Comparison of ENCODE assay signal across 9 mouse cellular contexts in the genomic region with DNA sequence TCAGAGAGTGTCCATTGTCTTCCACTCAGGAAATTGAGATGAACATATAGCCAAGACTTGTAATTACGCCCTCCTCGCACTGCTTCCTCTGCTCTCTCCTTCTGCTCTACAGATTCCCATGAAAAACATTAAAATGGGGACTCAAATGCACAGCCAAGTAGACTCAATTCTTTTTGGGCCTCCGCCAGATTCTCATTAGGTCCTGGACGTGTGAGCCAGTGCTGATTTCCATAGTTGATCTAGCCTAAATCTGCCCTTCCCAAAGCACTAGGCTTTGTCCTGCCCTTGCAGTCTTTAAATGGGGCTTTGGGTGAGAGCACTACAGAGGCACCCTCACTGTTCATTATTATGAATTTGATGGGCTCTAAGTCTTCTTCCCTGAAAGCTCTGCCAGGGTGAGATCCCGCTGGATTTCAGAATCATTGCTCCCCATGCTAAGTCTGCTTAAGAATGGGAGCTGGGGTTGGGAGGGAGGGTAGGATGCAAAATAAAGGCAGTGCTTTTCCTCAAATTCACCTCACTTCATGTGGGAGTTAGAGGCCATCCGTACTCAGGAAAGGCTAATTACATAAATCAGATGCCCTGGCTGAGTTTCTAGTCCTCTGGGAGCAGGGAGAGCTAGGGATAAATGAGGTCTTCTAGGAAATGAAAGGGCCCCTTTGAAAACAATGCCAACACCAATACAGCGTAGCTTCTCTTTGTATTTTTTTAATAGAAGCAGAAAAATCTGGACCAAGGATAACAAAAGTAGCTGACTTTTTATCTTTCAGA. TPM values are rescaled to one million over a fixed set of nuclear protein-coding genes. Genes with fewer than 3 reads are reported as not detected.
DNase-seq lines count a peak whose midpoint lies in the region; ATAC-seq and TF ChIP-seq lines count a peak whose summit lies in the region.
"Had no signal": no experiment of that assay in that cellular context is flagged by ENCODE, and none has a peak within 500 bp of the region (broad histone marks: within the 10 kb centered on the region; RNA-seq: fewer than 3 reads in every experiment).

No protein-coding gene starts in this region.

- 0 out of 2 replicates have a peak overlapping the region, but pooled peaks have one; percentile 1 for H3K4me2 ChIP-seq in heart, embryonic 14.5 days (ENCODE audit: low read length)
- H3K4me2 ChIP-seq in stomach, embryonic 15.5 days = no peak overlapping the region
- H3K4me2 ChIP-seq in stomach, postnatal 0 days (replicated peaks; ENCODE audit: low read depth) = no peak overlapping the region
- no peak overlapping the region for H3K4me2 ChIP-seq in kidney, embryonic 15.5 days

- peak overlapping the region in 1 of 2 experiments; percentile 47; a peak in 3 of 4 replicates for H3K27ac ChIP-seq in heart, embryonic 14.5 days (replicated peaks in 1 of 2; ENCODE audit: control insufficient read depth in 1 of 2, insufficient read depth in 1 of 2, low read depth in 2 of 2, low read length in 2 of 2)
- H3K27ac ChIP-seq in heart, adult 2 months = no peak overlapping the region; the same call in 1 of the 2 replicates
- peak overlapping the region; percentile 23; the same call in 1 of the 2 replicates for H3K27ac ChIP-seq in stomach, embryonic 15.5 days
- H3K27ac ChIP-seq in stomach, postnatal 0 days (replicated peaks) = no peak overlapping the region
- H3K27ac ChIP-seq in kidney, embryonic 15.5 days = peak overlapping the region; percentile 56; the same call in 1 of the 2 replicates
- H3K27ac ChIP-seq: heart, embryonic 10.5 days had no signal

- TF ChIP-seq POLR2A in heart, adult 2 months (IDR thresholded peaks at IDR 0.05; ENCODE audit: insufficient read depth, low read depth, low read length) = no peak

- no peak for DNase-seq in heart, adult 2 months
- no peak for DNase-seq in stomach, postnatal 0 days (ENCODE audit: low spot score)
- DNase-seq in urinary bladder, adult 2 months (ENCODE audit: low spot score) = no peak
- DNase-seq in frontal cortex, postnatal 36 days (ENCODE audit: low spot score in 2 of 2) = no peak

- no peaks in the 10 kb centered on the region for H3K27me3 ChIP-seq in heart, embryonic 14.5 days (ENCODE audit: control insufficient read depth, insufficient read depth, low read length)
- 0 out of 2 replicates have a peak, but pooled peaks cover 1% of the 10 kb centered on the region for H3K27me3 ChIP-seq in heart, adult 2 months (ENCODE audit: control insufficient read depth, insufficient read depth, low read length)
- H3K27me3 ChIP-seq in stomach, embryonic 15.5 days (replicated peaks) = no peaks in the 10 kb centered on the region
- no peaks in the 10 kb centered on the region for H3K27me3 ChIP-seq in stomach, postnatal 0 days (ENCODE audit: control insufficient read depth, insufficient read depth, low read length)
- H3K27me3 ChIP-seq in kidney, embryonic 15.5 days = no peaks in the 10 kb centered on the region

- 66% methylated on average over 7 of the region's 7 CpGs for WGBS in heart, embryonic 14.5 days
- 41% methylated on average over 7 of the region's 7 CpGs for WGBS in heart, adult 2 months
- 58% methylated on average over 7 of the region's 7 CpGs for WGBS in stomach, embryonic 15.5 days
- 53% methylated on average over 7 of the region's 7 CpGs for WGBS in stomach, postnatal 0 days
- WGBS in kidney, embryonic 15.5 days = 44% methylated on average over 7 of the region's 7 CpGs

- TF ChIP-seq EP300 in heart, adult 2 months (IDR thresholded peaks at IDR 0.05; ENCODE audit: insufficient read depth, low read depth, low read length) = no peak
- no peak for TF ChIP-seq EP300 in stomach, postnatal 0 days (optimal IDR thresholded peaks at IDR 0.05)

- no peak overlapping the region for H3K9ac ChIP-seq in heart, embryonic 14.5 days (ENCODE audit: low read length)
- no peak overlapping the region for H3K9ac ChIP-seq in heart, adult 2 months (ENCODE audit: low read depth, low read length)
- H3K9ac ChIP-seq in stomach, embryonic 15.5 days = no peak overlapping the region
- no peak overlapping the region for H3K9ac ChIP-seq in stomach, postnatal 0 days (ENCODE audit: low read length)
- no peak overlapping the region for H3K9ac ChIP-seq in kidney, embryonic 15.5 days

- no peaks in the 10 kb centered on the region for H3K36me3 ChIP-seq in heart, embryonic 14.5 days (ENCODE audit: control insufficient read depth, insufficient read depth, low read length)
- H3K36me3 ChIP-seq in heart, adult 2 months (ENCODE audit: control insufficient read depth, insufficient read depth, low read length) = no peaks in the 10 kb centered on the region
- H3K36me3 ChIP-seq in stomach, embryonic 15.5 days = no peaks in the 10 kb centered on the region
- H3K36me3 ChIP-seq in stomach, postnatal 0 days (ENCODE audit: control insufficient read depth, insufficient read depth, low read length) = no peaks in the 10 kb centered on the region
- H3K36me3 ChIP-seq in kidney, embryonic 15.5 days = no peaks in the 10 kb centered on the region; the same call in 1 of the 2 replicates
- H3K36me3 ChIP-seq: heart, embryonic 10.5 days had no signal

- ATAC-seq in heart, embryonic 14.5 days (ENCODE audit: insufficient number of reproducible peaks, insufficient read depth, low FRiP score, low read depth) = no peak
- ATAC-seq in stomach, embryonic 15.5 days (ENCODE audit: insufficient read depth, low FRiP score, low read depth) = no peak
- ATAC-seq in stomach, postnatal 0 days (ENCODE audit: low FRiP score, low TSS enrichment) = no peak
- ATAC-seq in kidney, embryonic 15.5 days (replicated peaks; ENCODE audit: low FRiP score) = peak; percentile 56
- ATAC-seq in erythroid progenitor cell, adult 5-6 weeks (replicated peaks; ENCODE audit: low FRiP score, poor library complexity, severe bottlenecking) = no peak

- H3K4me3 ChIP-seq in heart, embryonic 14.5 days (ENCODE audit: control insufficient read depth in 1 of 2, insufficient read depth in 1 of 2, low read depth in 1 of 2, low read length in 2 of 2) = no peak overlapping the region
- H3K4me3 ChIP-seq in heart, adult 2 months = no peak overlapping the region
- H3K4me3 ChIP-seq in stomach, embryonic 15.5 days (replicated peaks) = no peak overlapping the region
- H3K4me3 ChIP-seq in stomach, postnatal 0 days (ENCODE audit: low read depth, low read length) = no peak overlapping the region
- no peak overlapping the region for H3K4me3 ChIP-seq in kidney, embryonic 15.5 days (replicated peaks)
- H3K4me3 ChIP-seq: heart, embryonic 10.5 days had no signal

- peaks cover 7 to 25% of the 10 kb centered on the region in 2 experiments for H3K4me1 ChIP-seq in heart, embryonic 14.5 days (ENCODE audit: control insufficient read depth in 2 of 2, insufficient read depth in 2 of 2, low read length in 2 of 2)
- H3K4me1 ChIP-seq in heart, adult 2 months (ENCODE audit: control insufficient read depth, insufficient read depth, low read length) = peaks cover 3% of the 10 kb centered on the region; the same call in 1 of the 2 replicates
- H3K4me1 ChIP-seq in stomach, embryonic 15.5 days = 0 out of 2 replicates have a peak, but pooled peaks cover 9% of the 10 kb centered on the region
- no peaks in the 10 kb centered on the region for H3K4me1 ChIP-seq in stomach, postnatal 0 days (replicated peaks; ENCODE audit: control insufficient read depth, insufficient read depth)
- H3K4me1 ChIP-seq in kidney, embryonic 15.5 days = peaks cover 32% of the 10 kb centered on the region

- H3K9me3 ChIP-seq in heart, embryonic 14.5 days (ENCODE audit: control insufficient read depth, low read length) = no peaks in the 10 kb centered on the region
- no peaks in the 10 kb centered on the region for H3K9me3 ChIP-seq in stomach, embryonic 15.5 days
- no peaks in the 10 kb centered on the region for H3K9me3 ChIP-seq in stomach, postnatal 0 days (ENCODE audit: control insufficient read depth, low read length)
- no peaks in the 10 kb centered on the region for H3K9me3 ChIP-seq in kidney, embryonic 15.5 days (replicated peaks)
- H3K9me3 ChIP-seq: heart, embryonic 10.5 days had no signal

- TF ChIP-seq CTCF in heart, adult 2 months (IDR thresholded peaks at IDR 0.05) = no peak
- no peak for TF ChIP-seq CTCF in stomach, postnatal 0 days (IDR thresholded peaks at IDR 0.05; ENCODE audit: low read depth)

- intact Hi-C loops in heart, adult 2 months (cut with DNase I) = no loop called here

- no peaks in the 10 kb centered on the region for H3K79me2 ChIP-seq in heart, adult 2 months (replicated peaks; ENCODE audit: control insufficient read depth, insufficient read depth, low read length)

RNA-seq across cellular contexts. Expression of a gene that starts 32.3 kb away (rescaled TPM):
- polyA plus RNA-seq in heart, embryonic 14.5 days (2014; fragmentation: Nextera tagmentation; extraction: Ambion mirVana) = 304 and 395 TPM in 2 replicates
- 1 to 10 TPM; 2.1 to 2.9 TPM for total RNA-seq in heart, adult 2 months (2021)
- 1.4 and 3.2 TPM in 2 replicates for polyA plus RNA-seq in heart, adult 2 months (2012; rRNA removed)
- 390 and 437 TPM in 2 replicates for polyA plus RNA-seq in stomach, embryonic 15.5 days (2015; fragmentation: Nextera tagmentation; extraction: Ambion mirVana)
- polyA plus RNA-seq in stomach, postnatal 0 days (2015; fragmentation: Nextera tagmentation; extraction: Ambion mirVana) = 157 and 183 TPM in 2 replicates
- 362 and 367 TPM in 2 replicates for polyA plus RNA-seq in kidney, embryonic 15.5 days (2015; fragmentation: Nextera tagmentation; extraction: Ambion mirVana)
- polyA plus RNA-seq in urinary bladder, adult 2 months (2012; rRNA removed) = 23.6 and 25.7 TPM in 2 replicates
- total RNA-seq in erythroid progenitor cell, adult 5-6 weeks (2015; ENCODE audit: low replicate concordance) = not detected in 2 replicates
- not detected in 2 replicates for total RNA-seq in erythroid progenitor cell, adult 5-6 weeks (2017; ENCODE audit: low replicate concordance)

Comparison
In these comparisons a context has a peak if more than half of its experiments do, and no peak if none do; other contexts are left out.
1. H3K27ac ChIP-seq: peak in stomach, embryonic 15.5 days (single experiment) and kidney, embryonic 15.5 days (single experiment); none in heart, adult 2 months (single experiment) and stomach, postnatal 0 days (single experiment).